Mouse (Mus musculus) liver, embryonic 11.5 days (tissue): Measurements from ENCODE around the gene Zc3h12d. TPM values are rescaled to one million over a fixed set of nuclear protein-coding genes. Genes with fewer than 3 reads are reported as not detected.

ENCODE experiments used
- ATAC-seq: fragments of 200-750 bp; cut with Nextera tagmentation; replicated peaks from 2 replicates; pipeline ENCODE4 v1.8.0; 2017; ENCODE audit warnings: moderate number of reproducible peaks, mild to moderate bottlenecking, moderate TSS enrichment, moderate library complexity; ENCODE audit not compliant: low FRiP score
- DNase-seq: peaks from one replicate; pipeline ENCODE4 v3.0.0-alpha.2; 2017; ENCODE audit warnings: low spot score
- H3K27ac ChIP-seq: fragments of 300-500 bp; sonication (generic); 2 replicates; pipeline ENCODE4 v1.5.1; 2014; ENCODE audit warnings: mild to moderate bottlenecking, low read depth, low read length, control low read depth
- H3K27me3 ChIP-seq: fragments of 300-500 bp; sonication (generic); replicated peaks from 2 replicates; pipeline ENCODE4 v1.6.1; 2014; ENCODE audit warnings: low read length, mixed read lengths; ENCODE audit not compliant: control insufficient read depth, insufficient read depth
- H3K36me3 ChIP-seq: fragments of 300-500 bp; sonication (generic); 2 replicates; pipeline ENCODE4 v1.6.1; 2014; ENCODE audit warnings: mild to moderate bottlenecking, low read length, moderate library complexity, mixed read lengths; ENCODE audit not compliant: control insufficient read depth, insufficient read depth
- H3K4me1 ChIP-seq: fragments of 300-500 bp; sonication (generic); replicated peaks from 2 replicates; pipeline ENCODE4 v1.6.1; 2014; ENCODE audit warnings: low read length, mixed read lengths; ENCODE audit not compliant: control insufficient read depth, insufficient read depth
- H3K4me2 ChIP-seq: fragments of 300-500 bp; sonication (generic); 2 replicates; pipeline ENCODE4 v1.6.1; 2014; ENCODE audit warnings: mild to moderate bottlenecking, control low read depth, moderate library complexity
- H3K4me3 ChIP-seq: fragments of 300-500 bp; sonication (generic); 2 replicates; pipeline ENCODE4 v1.5.1; 2014; ENCODE audit warnings: low read depth, low read length, control low read depth
- H3K9ac ChIP-seq: fragments of 300-500 bp; sonication (generic); 2 replicates; pipeline ENCODE4 v1.6.1; 2014; ENCODE audit warnings: low read depth, low read length, control low read depth
- H3K9me3 ChIP-seq: fragments of 300-500 bp; sonication (generic); 2 replicates; pipeline ENCODE4 v1.6.1; 2016; ENCODE audit warnings: low read length, inconsistent platforms, mixed read lengths; ENCODE audit not compliant: control insufficient read depth
- WGBS: fragments of 180-500 bp; shearing (Covaris S2); extraction: QIAGEN DNeasy Blood & Tissue Kit; methylation state at CpG from one replicate; pipeline ENCODE4 v1.1.7; 2014; 5-methylcytosine and 5-hydroxymethylcytosine counted together
- polyA plus RNA-seq: library from polyadenylated mRNA; unstranded; fragments of >200 nt; fragmentation: Nextera tagmentation; extraction: Ambion mirVana; gene quantifications from 2 replicates; pipeline ENCODE4 v1.2.1, GENCODE M21; 2014

The Zc3h12d gene
- polyA plus RNA-seq, 1 experiment from 2014 or later: 0.05 TPM

DNA sequence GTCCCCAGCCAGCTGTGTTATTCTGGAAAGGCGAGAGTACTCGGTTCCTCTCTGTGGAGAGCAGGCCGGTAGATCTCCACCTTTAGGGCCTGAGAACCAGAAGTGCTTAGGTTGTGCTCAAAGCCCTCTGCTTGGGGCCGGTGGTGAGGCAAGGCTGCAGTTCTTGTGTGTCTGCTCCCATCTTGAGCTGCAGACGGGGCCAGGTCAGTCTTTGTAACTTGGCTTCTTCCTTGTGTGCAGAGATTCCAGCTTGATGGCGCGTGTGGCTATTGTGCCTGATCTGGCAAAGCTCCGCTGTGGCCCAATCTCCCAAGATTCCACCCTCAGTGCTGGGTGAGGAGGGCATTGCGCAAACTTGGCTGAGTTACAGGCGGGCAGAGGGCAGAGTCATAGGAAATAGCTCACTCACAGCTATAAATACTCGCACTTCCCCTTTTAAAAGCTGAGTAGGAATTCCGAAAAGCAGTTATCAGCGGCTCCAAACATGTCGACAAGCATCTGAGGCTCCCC lies 9.4 kb downstream of the Zc3h12d start:
- 24% methylated on average over 14 of the region's 14 CpGs for WGBS
- no peak overlapping the region for H3K4me3 ChIP-seq

DNA sequence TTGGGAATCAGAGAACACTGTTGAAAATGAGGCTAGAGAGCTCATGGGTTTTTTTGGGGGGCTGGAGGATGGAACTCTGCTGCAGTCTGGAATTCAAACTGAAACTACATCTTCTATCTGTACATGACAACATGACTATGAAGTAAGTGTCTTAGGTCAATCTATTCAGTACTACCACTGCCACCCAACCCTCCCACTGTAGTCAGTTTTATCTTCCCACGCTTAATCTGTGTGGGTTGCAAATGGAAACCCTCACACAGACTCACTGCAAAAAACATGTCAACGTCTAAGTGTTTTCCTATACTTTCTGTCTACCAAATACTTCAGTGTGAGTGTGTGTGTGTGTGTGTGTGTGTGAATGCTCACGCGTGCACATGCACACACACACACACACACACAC lies 10.9 kb downstream of the Zc3h12d start:
- no peak for ATAC-seq
- H3K36me3 ChIP-seq: no peaks in the 10 kb centered on the region
- DNase-seq: no peak

More for the DNA sequence above, 9.4 kb downstream of the Zc3h12d start:
- ATAC-seq (no peak), DNase-seq (no peak)
- Histone ChIP-seq H3K9me3 (no peaks in the 10 kb centered on the region), H3K36me3 (no peaks in the 10 kb centered on the region), H3K4me2 (peak overlapping the region; percentile 37), H3K4me1 (no peaks in the 10 kb centered on the region), H3K27me3 (no peaks in the 10 kb centered on the region; the same call in 1 of the 2 replicates), H3K27ac (no peak overlapping the region), H3K9ac (no peak overlapping the region)

GRCm38 (mm10) chr10:7844161-7844560 lies 11.9 kb downstream of the Zc3h12d start:
- DNase-seq (no peak), ATAC-seq (no peak)
- Histone ChIP-seq H3K4me3 (no peak overlapping the region), H3K4me1 (no peaks in the 10 kb centered on the region), H3K9ac (no peak overlapping the region), H3K9me3 (no peaks in the 10 kb centered on the region), H3K27me3 (no peaks in the 10 kb centered on the region; the same call in 1 of the 2 replicates), H3K36me3 (no peaks in the 10 kb centered on the region), H3K4me2 (no peak overlapping the region), H3K27ac (no peak overlapping the region)
- 60% methylated on average over 4 of the region's 4 CpGs for WGBS

More for the DNA sequence above, 10.9 kb downstream of the Zc3h12d start:
- no peak overlapping the region for H3K27ac ChIP-seq
- no peak overlapping the region for H3K9ac ChIP-seq
- no peak overlapping the region for H3K4me3 ChIP-seq
- no peaks in the 10 kb centered on the region for H3K4me1 ChIP-seq
- no peaks in the 10 kb centered on the region; the same call in 1 of the 2 replicates for H3K27me3 ChIP-seq
- H3K4me2 ChIP-seq: no peak overlapping the region
- whole genome bisulfite sequencing: 76% methylated on average over 4 of the region's 4 CpGs
- no peaks in the 10 kb centered on the region for H3K9me3 ChIP-seq

- no peaks in the 10 kb centered on the region for H3K4me1 ChIP-seq
- no peaks in the 10 kb centered on the region; the same call in 1 of the 2 replicates for H3K27me3 ChIP-seq
- 74% methylated on average over 8 of the region's 8 CpGs for WGBS
- H3K27ac ChIP-seq: no peak overlapping the region
- no peaks in the 10 kb centered on the region for H3K36me3 ChIP-seq
- H3K4me3 ChIP-seq: no peak overlapping the region
- no peak overlapping the region for H3K9ac ChIP-seq
- H3K9me3 ChIP-seq: no peaks in the 10 kb centered on the region
- no peak for ATAC-seq
- no peak for DNase-seq
- H3K4me2 ChIP-seq: no peak overlapping the region
Observed at GRCm38 (mm10) chr10:7845136-7845535, 12.9 kb downstream of the Zc3h12d start.

DNA sequence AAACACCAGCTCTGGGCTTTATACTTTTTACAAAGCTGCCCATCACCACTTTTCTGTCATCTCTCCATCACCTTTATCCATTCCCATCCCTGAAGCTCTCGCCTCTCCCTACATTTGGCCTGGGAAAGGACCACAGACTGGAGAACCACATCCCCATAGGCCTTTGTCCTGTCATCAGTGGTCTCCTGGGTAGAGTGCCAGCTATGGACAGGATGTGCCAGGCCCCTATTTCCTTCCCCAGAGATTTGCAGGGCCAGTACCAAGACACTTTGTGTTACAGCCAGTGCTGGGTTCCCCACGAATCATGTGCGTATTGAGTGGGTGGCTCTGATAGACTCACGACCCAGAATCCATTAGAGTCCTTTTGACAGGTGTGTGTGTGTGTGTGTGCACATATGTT lies 13.7 kb downstream of the Zc3h12d start:
- ATAC-seq (no peak), DNase-seq (no peak)
- no peaks in the 10 kb centered on the region for H3K9me3 ChIP-seq
- H3K36me3 ChIP-seq: no peaks in the 10 kb centered on the region
- no peaks in the 10 kb centered on the region for H3K4me1 ChIP-seq
- no peak overlapping the region for H3K4me3 ChIP-seq
- H3K4me2 ChIP-seq: no peak overlapping the region
- no peak overlapping the region for H3K27ac ChIP-seq
- 83% methylated on average over 4 of the region's 4 CpGs for WGBS
- H3K27me3 ChIP-seq: no peaks in the 10 kb centered on the region; the same call in 1 of the 2 replicates
- no peak overlapping the region for H3K9ac ChIP-seq

GRCm38 (mm10) chr10:7847166-7847605 lies 14.9 kb downstream of the Zc3h12d start:
- Histone ChIP-seq H3K4me1 (no peaks in the 10 kb centered on the region), H3K27ac (no peak overlapping the region), H3K9ac (no peak overlapping the region), H3K9me3 (no peaks in the 10 kb centered on the region), H3K4me2 (no peak overlapping the region), H3K4me3 (no peak overlapping the region), H3K27me3 (no peaks in the 10 kb centered on the region; the same call in 1 of the 2 replicates), H3K36me3 (no peaks in the 10 kb centered on the region)
- DNase-seq (no peak), ATAC-seq (no peak)
- WGBS: 63% methylated on average over 2 of the region's 2 CpGs

DNA sequence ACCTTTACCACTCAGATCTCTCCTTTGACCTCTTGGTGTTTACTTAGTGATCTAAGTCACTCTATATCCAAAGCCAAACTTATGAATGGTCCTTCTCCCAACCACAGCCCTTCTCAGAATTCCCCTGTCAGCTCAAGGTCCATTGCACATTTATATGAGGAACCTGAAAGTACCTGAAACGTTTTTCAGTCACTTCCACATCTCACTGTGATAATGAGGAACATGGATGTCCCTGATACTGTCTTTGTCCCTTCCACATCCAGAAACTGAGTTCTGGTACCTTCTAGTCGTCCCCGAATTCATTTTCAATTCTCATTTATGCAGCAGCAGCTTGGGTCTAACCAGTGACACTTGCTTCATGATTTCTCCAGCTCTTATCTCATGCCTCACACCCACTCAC lies 19.6 kb downstream of the Zc3h12d start:
- Histone ChIP-seq H3K27ac (no peak overlapping the region), H3K36me3 (no peaks in the 10 kb centered on the region), H3K4me2 (no peak overlapping the region), H3K4me1 (no peaks in the 10 kb centered on the region), H3K4me3 (no peak overlapping the region), H3K9me3 (no peaks in the 10 kb centered on the region), H3K9ac (no peak overlapping the region), H3K27me3 (no peaks in the 10 kb centered on the region)
- WGBS: 63% methylated on average over 3 of the region's 3 CpGs
- ATAC-seq (no peak), DNase-seq (no peak)

DNA sequence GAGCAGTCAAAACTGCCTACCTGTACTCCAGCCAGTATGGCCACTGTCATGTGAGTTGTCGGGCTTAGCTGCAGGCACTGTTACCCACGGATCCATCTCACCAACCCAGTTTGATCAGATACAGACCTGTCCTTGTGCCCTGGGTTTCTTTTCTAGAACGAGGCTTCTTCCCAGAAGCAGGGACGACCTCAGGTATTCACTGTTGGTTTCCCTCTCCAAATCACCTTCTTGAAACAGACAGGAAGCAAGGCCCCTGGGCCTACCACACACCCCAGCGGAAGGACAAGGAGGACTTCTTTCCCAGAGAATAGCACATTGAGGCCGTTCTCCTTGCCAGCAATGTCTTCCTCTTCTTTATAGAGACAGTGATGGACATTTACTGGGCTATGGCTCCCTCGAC lies 28.2 kb downstream of the Zc3h12d start:
- DNase-seq: no peak
- Histone ChIP-seq H3K4me3 (no peak overlapping the region), H3K9me3 (no peaks in the 10 kb centered on the region), H3K4me1 (no peaks in the 10 kb centered on the region), H3K27ac (no peak overlapping the region), H3K9ac (no peak overlapping the region), H3K27me3 (no peaks in the 10 kb centered on the region), H3K4me2 (no peak overlapping the region), H3K36me3 (no peaks in the 10 kb centered on the region)
- WGBS: 77% methylated on average over 7 of the region's 7 CpGs
- ATAC-seq: no peak

DNA sequence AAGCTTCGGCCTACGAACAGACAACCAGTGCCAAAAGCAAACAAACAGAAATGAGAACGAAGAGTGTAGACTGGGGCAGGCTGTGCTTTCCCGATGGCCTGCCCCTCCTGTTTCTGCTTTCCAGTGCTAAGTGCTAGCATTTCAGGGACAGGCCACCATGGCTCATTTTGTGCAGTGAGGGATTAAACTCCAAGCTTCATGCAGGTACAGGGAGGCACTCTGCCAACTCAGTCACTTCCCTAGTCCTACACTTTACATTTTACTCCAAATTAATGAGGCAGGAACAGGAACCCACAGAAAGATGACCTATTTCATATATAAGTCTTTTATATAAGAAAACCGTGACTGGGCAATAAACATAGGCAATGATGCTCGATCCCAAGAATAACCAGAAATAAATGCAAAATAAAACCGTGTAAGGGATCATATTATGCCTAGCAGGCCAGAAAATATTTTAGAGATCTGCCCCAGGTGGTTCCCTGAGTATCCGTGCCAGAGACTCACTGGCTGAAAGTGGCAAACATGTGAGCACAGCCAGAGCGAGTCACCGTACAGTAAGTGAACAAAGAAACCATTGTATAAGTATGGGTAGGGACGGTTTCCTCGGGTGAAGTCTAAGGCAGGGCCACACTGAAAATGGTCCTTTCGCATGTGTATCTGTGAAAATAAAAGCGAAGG lies 29.1 kb downstream of the Zc3h12d start:
- no peak for ATAC-seq

More for the DNA sequence above, 29.1 kb downstream of the Zc3h12d start:
- Histone ChIP-seq H3K27me3 (peaks cover under 1% of the 10 kb centered on the region; the same call in 1 of the 2 replicates), H3K4me1 (no peaks in the 10 kb centered on the region), H3K4me2 (no peak overlapping the region), H3K9me3 (no peaks in the 10 kb centered on the region), H3K36me3 (no peaks in the 10 kb centered on the region), H3K4me3 (no peak overlapping the region), H3K9ac (no peak overlapping the region), H3K27ac (no peak overlapping the region)
- DNase-seq: no peak
- 85% methylated on average over 14 of the region's 14 CpGs for WGBS
